Mouse (Mus musculus) erythroblast, adult 5-6 weeks (primary cell): ENCODE data around the gene Nudt8. TPM values are rescaled to one million over a fixed set of nuclear protein-coding genes. Genes with fewer than 3 reads are reported as not detected.
A peak's percentile ranks its signal among the peaks of the same experiment; 100 is the strongest.
"Not testable (repeated sequence)": the region's sequence is repeated elsewhere in the genome, so short reads cannot be mapped to it uniquely, and the experiment has no call there.

Experiments used
- ATAC-seq: replicated peaks from 2 replicates; pipeline ENCODE4 v1.8.0; 2016; ENCODE audit warnings: moderate number of reproducible peaks, mild to moderate bottlenecking, moderate TSS enrichment, inconsistent platforms; ENCODE audit not compliant: poor library complexity, low FRiP score, severe bottlenecking
- total RNA-seq, 2 experiments: library from RNA; stranded (forward) in 1 of 2; stranded (reverse) in 1 of 2; fragments of 150-400 nt in 1 of 2; fragments of 200-764, 138-1000 nt in 1 of 2; gene quantifications; 2 replicates each; pipeline versions ENCODE4 v1.2.3 to v1.2.4; 2015 to 2017; ENCODE audit warnings: low replicate concordance in 2 of 2

Nudt8 gene
- total RNA-seq, 2 experiments from 2014 or later: 2.5 TPM; not detected in 1

GRCm38 (mm10) chr19:4011086-4011485 lies 10.7 kb downstream of the Nudt8 start:
- no peak for ATAC-seq

GRCm38 (mm10) chr19:4012432-4013022 lies 12.1 kb downstream of the Nudt8 start, which contains the start of gene Ndufv1:
TSS of gene Ndufv1 (minus strand) at chr19:4012806.
- ATAC-seq: peak; percentile 95

GRCm38 (mm10) chr19:4013066-4013465 lies 12.7 kb downstream of the Nudt8 start:
- peak; percentile 48 for ATAC-seq

GRCm38 (mm10) chr19:4014802-4015201 lies 14.4 kb downstream of the Nudt8 start:
- ATAC-seq: no peak

- no peak for ATAC-seq
These were observed 15.3 kb downstream of the Nudt8 start for GRCm38 (mm10) chr19:4015635-4016034.

GRCm38 (mm10) chr19:4017921-4018587 lies 17.7 kb downstream of the Nudt8 start:
- no peak for ATAC-seq

- ATAC-seq: peak; percentile 95
These were observed 18.6 kb downstream of the Nudt8 start for GRCm38 (mm10) chr19:4018743-4019583.

- no peak for ATAC-seq
These were observed 22.8 kb downstream of the Nudt8 start for GRCm38 (mm10) chr19:4023185-4023584.

GRCm38 (mm10) chr19:4027576-4027975 lies 27.2 kb downstream of the Nudt8 start:
- ATAC-seq: no peak

- ATAC-seq: no peak
These were observed 32.3 kb downstream of the Nudt8 start for GRCm38 (mm10) chr19:4032668-4033067.

- ATAC-seq: no peak
These were observed 32.9 kb downstream of the Nudt8 start for GRCm38 (mm10) chr19:4033298-4033697.

GRCm38 (mm10) chr19:4033742-4034141 lies 33.4 kb downstream of the Nudt8 start:
- no peak for ATAC-seq

- ATAC-seq: no peak
These were observed 36.1 kb downstream of the Nudt8 start for GRCm38 (mm10) chr19:4036327-4037045.

GRCm38 (mm10) chr19:4037154-4037787 lies 36.9 kb downstream of the Nudt8 start:
- ATAC-seq: not testable (repeated sequence)

GRCm38 (mm10) chr19:4037788-4038232 lies 37.4 kb downstream of the Nudt8 start, which contains the start of gene Gstp1:
TSS of gene Gstp1 (minus strand) at chr19:4037985.
- peak; percentile 89 for ATAC-seq

GRCm38 (mm10) chr19:4040941-4041340 lies 40.6 kb downstream of the Nudt8 start:
- ATAC-seq: not testable (repeated sequence)

- not testable (repeated sequence) for ATAC-seq
These were observed 41.1 kb downstream of the Nudt8 start for GRCm38 (mm10) chr19:4041500-4041899.

GRCm38 (mm10) chr19:4042124-4042523 lies 41.7 kb downstream of the Nudt8 start:
- no peak for ATAC-seq

- not testable (repeated sequence) for ATAC-seq
These were observed 43.7 kb downstream of the Nudt8 start for GRCm38 (mm10) chr19:4044109-4044508.
